Mouse (Mus musculus) midbrain, postnatal 0 days (tissue): ENCODE measurements at regions not wholly inside any gene's neighbourhood (a gene's known extent, or its start where the extent isn't known, plus 50 kb on each side); places are given as distances from the start of the nearest gene placed in this dataset.

Source experiments
- ATAC-seq: fragments of 200-750 bp; cut with Nextera tagmentation; 2 replicates; pipeline ENCODE4 v1.8.0; 2017; ENCODE audit warnings: moderate number of reproducible peaks, mild to moderate bottlenecking, moderate TSS enrichment, moderate library complexity; ENCODE audit not compliant: low FRiP score
- DNase-seq: peaks from one replicate; pipeline ENCODE4 v3.0.0-alpha.2; 2015; ENCODE audit warnings: low spot score
- H3K27ac ChIP-seq: fragments of 300-500 bp; sonication (generic); 2 replicates; pipeline ENCODE4 v1.5.1; 2014; ENCODE audit warnings: low read depth, mild to moderate bottlenecking, low read length, mixed read lengths
- H3K27me3 ChIP-seq: fragments of 300-500 bp; sonication (generic); 2 replicates; pipeline ENCODE4 v1.6.1; 2014; ENCODE audit warnings: low read length, control low read depth, mixed read lengths; ENCODE audit not compliant: insufficient read depth
- H3K36me3 ChIP-seq: fragments of 300-500 bp; sonication (generic); 2 replicates; pipeline ENCODE4 v1.6.1; 2014; ENCODE audit warnings: low read length, control low read depth, mixed read lengths; ENCODE audit not compliant: insufficient read depth
- H3K4me1 ChIP-seq: fragments of 300-500 bp; sonication (generic); 2 replicates; pipeline ENCODE4 v1.6.1; 2014; ENCODE audit warnings: mild to moderate bottlenecking, control low read depth, antibody characterized with exemption, low read length, mixed read lengths; ENCODE audit not compliant: insufficient read depth
- H3K4me2 ChIP-seq: fragments of 300-500 bp; sonication (generic); 2 replicates; pipeline ENCODE4 v1.6.1; 2014; ENCODE audit warnings: low read depth, mild to moderate bottlenecking, low read length, mixed read lengths; ENCODE audit not compliant: poor library complexity, severe bottlenecking
- H3K4me3 ChIP-seq: fragments of 300-500 bp; sonication (generic); 2 replicates; pipeline ENCODE4 v1.5.1; 2014; ENCODE audit warnings: low read depth, mild to moderate bottlenecking, low read length, moderate library complexity
- H3K9ac ChIP-seq: fragments of 300-500 bp; sonication (generic); replicated peaks from 2 replicates; pipeline ENCODE4 v1.6.1; 2014; ENCODE audit warnings: mild to moderate bottlenecking, low read length, moderate library complexity, mixed read lengths; ENCODE audit not compliant: poor library complexity, severe bottlenecking
- H3K9me3 ChIP-seq: fragments of 300-500 bp; sonication (generic); 2 replicates; pipeline ENCODE4 v1.6.1; 2016; ENCODE audit warnings: low read length, control low read depth
- CTCF ChIP-seq: IDR thresholded peaks from 2 replicates; pipeline ENCODE4 v1.5.1; 2016; ENCODE audit warnings: antibody characterized with exemption, mild to moderate bottlenecking
- WGBS: fragments of 180-500 bp; shearing (Covaris S2); extraction: QIAGEN DNeasy Blood & Tissue Kit; methylation state at CpG from one replicate; pipeline ENCODE4 v1.1.7; 2014; 5-methylcytosine and 5-hydroxymethylcytosine counted together

DNA sequence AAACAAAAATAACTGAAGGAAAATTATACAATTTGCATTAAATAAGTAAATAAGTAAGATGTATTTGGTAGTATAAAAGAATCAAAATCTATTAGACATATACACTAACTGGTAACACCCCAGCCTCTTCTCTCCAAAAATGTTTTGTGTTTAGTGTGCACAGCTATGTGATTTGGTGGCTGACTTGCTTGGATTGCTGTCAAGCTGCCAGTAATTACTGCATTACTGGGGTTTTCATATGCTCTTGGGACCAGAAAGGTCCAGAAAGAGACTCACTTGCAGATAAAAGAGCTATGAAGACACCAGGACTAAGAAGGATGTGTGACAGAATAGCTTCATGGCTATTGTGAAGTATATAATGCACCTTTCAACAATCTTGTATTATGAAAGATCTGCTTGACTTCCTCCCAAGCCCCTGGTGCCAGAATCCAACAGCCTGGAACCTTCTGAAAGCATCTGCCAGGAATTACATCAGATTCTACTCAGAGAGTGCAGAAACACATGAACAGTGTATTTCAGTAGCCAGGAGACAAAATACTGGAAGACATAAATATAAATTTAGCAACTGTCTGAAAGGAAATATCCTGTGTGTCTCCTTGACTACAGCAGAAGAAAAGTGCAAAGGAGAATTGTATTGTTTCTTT is 5132.6 kb downstream of the 9330182O14Rik start:
- DNase-seq = peak; percentile 52
- no peak for ATAC-seq
- Histone ChIP-seq H3K4me3 (no peak overlapping the region), H3K9me3 (no peaks in the 10 kb centered on the region), H3K4me2 (no peak overlapping the region), H3K4me1 (no peaks in the 10 kb centered on the region), H3K27me3 (no peaks in the 10 kb centered on the region), H3K27ac (no peak overlapping the region), H3K36me3 (no peaks in the 10 kb centered on the region), H3K9ac (no peak overlapping the region)
- TF ChIP-seq CTCF = no peak

DNA sequence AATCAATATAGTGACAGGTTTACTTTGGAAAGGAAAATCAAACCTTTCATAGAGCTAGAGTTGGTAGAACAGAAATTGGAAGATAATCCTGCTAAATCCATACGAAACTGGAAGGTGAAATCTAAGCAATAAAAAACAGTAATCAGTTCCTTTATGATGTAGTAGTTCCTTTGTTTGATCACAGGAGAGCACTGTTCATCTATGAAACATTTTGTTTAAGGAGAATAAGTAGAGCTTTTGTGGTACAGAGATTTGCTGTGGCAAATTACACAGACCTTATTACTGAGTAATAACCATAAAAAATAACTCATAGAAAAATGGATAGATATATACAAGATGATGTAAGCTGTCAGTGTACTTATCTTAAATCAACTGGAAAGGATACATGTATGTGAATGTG is 5139.5 kb downstream of the 9330182O14Rik start:
- H3K4me1 ChIP-seq = no peaks in the 10 kb centered on the region
- H3K9me3 ChIP-seq = no peaks in the 10 kb centered on the region
- H3K27me3 ChIP-seq = no peaks in the 10 kb centered on the region
- 30% methylated on average over 1 of the region's 1 CpGs for WGBS
- peak; percentile 75 for TF ChIP-seq CTCF
- ATAC-seq (no peak), DNase-seq (peak; percentile 71)
- H3K4me2 ChIP-seq = no peak overlapping the region
- H3K9ac ChIP-seq = no peak overlapping the region
- no peak overlapping the region for H3K27ac ChIP-seq
- H3K36me3 ChIP-seq = no peaks in the 10 kb centered on the region
- H3K4me3 ChIP-seq = no peak overlapping the region

- H3K9ac ChIP-seq = no peak overlapping the region
- no peaks in the 10 kb centered on the region for H3K9me3 ChIP-seq
- no peak overlapping the region for H3K4me2 ChIP-seq
- no peak overlapping the region for H3K4me3 ChIP-seq
- DNase-seq = no peak
- no peak overlapping the region for H3K27ac ChIP-seq
- H3K4me1 ChIP-seq = no peaks in the 10 kb centered on the region
- no peak for ATAC-seq
- no peaks in the 10 kb centered on the region for H3K27me3 ChIP-seq
- 83% methylated on average over 5 of the region's 5 CpGs for WGBS
- no peak for TF ChIP-seq CTCF
- H3K36me3 ChIP-seq = no peaks in the 10 kb centered on the region
Measured at GRCm38 (mm10) chr15:45321628-45322027, 5187.5 kb downstream of the 9330182O14Rik start.

DNA sequence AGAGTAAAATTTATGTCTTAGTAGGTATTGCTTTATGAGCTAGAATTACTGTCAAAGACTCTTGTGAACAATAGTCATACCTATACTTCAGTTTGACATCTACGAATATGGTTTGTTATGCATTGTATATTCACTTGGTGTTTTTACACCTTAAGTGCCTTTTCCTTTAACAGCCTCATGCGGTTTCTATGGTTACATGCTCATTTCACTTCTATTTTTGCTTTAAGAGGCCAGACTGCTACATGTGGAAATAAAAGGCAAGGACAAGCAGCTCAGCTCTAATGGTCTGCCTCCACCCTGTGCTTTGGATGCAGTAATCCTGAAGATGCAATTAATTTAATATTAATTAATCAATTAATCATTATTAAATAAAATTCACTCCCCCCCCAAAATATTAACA is 5216.3 kb downstream of the 9330182O14Rik start:
- WGBS = 64% methylated on average over 2 of the region's 2 CpGs
- ATAC-seq = peak; percentile 80
- DNase-seq = peak; percentile 49

More for the DNA sequence above, 5216.3 kb downstream of the 9330182O14Rik start:
- Histone ChIP-seq H3K36me3 (no peaks in the 10 kb centered on the region), H3K4me2 (no peak overlapping the region), H3K27ac (no peak overlapping the region), H3K9me3 (no peaks in the 10 kb centered on the region), H3K9ac (no peak overlapping the region), H3K4me3 (no peak overlapping the region), H3K4me1 (no peaks in the 10 kb centered on the region), H3K27me3 (no peaks in the 10 kb centered on the region)
- TF ChIP-seq CTCF = no peak
